Mouse (Mus musculus) embryonic stem cell, embryonic (primary cell): ENCODE measurements around the gene Smim8.

Source experiments
- CTCF ChIA-PET, 4 experiments: fragments of 300-600 bp in 2 of 4; fragments of 350-600 bp in 2 of 4; sonication (Branson Sonifier 250); formaldehyde crosslinking; loops; one replicate each; lab custom pipeline; 2022; ENCODE audit warnings: inconsistent platforms in 2 of 4; lab: Charles Lee
- POLR2A ChIA-PET, 4 experiments: fragments of 300-600 bp in 2 of 4; fragments of 350-600 bp in 2 of 4; sonication (Branson Sonifier 250); formaldehyde crosslinking; loops; one replicate each; lab custom pipeline; 2022; ENCODE audit warnings: antibody characterized with exemption in 4 of 4, inconsistent platforms in 1 of 4; lab: Charles Lee

Smim8 gene

GRCm38 (mm10) chr4:34777677-34778527 lies at the start of gene Smim8:
TSS of gene Smim8 (minus strand) at chr4:34778423.
- CTCF ChIA-PET = interaction anchor here in 3 of 4 experiments (0.6 to 2.1 kb wide), 15 partner anchors 10 to 1191 kb away, joined by 3 to 10 read pairs (median 3); no protein-coding TSS in a partner anchor
- POLR2A ChIA-PET = interaction anchor here (0.6 to 2.2 kb wide), 44 partner anchors 8 to 227 kb away, joined by 3 to 19 read pairs (median 4); partner anchors contain the start of genes Slc35a1 (in 2 of the 4), Akirin2 (in 1 of the 4) and Zfp292 (in 1 of the 4)

GRCm38 (mm10) chr4:34823901-34824300 lies 45.7 kb upstream of the Smim8 start:
- POLR2A ChIA-PET = interaction anchor here in 3 of 4 experiments (0.7 to 1.4 kb wide), 6 partner anchors 9 to 49 kb away, joined by 3 to 6 read pairs (median 4); no protein-coding TSS in a partner anchor
- CTCF ChIA-PET = no interaction called here

GRCm38 (mm10) chr4:34819904-34820303 lies 41.7 kb upstream of the Smim8 start:
- ChIA-PET CTCF (no interaction called here), POLR2A (no interaction called here)

- ChIA-PET POLR2A (interaction anchor here in 3 of 4 experiments (0.6 to 1.7 kb wide), 15 partner anchors 8 to 165 kb away, joined by 3 to 5 read pairs (median 3); partner anchors contain the start of genes Smim8 (in 1 of the 3) and Zfp292 (in 1 of the 3)), CTCF (interaction anchor here in 3 of 4 experiments (0.7 to 1.3 kb wide), 3 partner anchors 17 to 223 kb away, joined by 3 to 5 read pairs (median 3); no protein-coding TSS in a partner anchor)
Measured at GRCm38 (mm10) chr4:34801166-34802034, 23.2 kb upstream of the Smim8 start.

- ChIA-PET CTCF (interaction anchor here in 1 of 4 experiments (0.6 kb wide), 1 partner anchor 1490 kb away, joined by 3 read pairs; no protein-coding TSS in a partner anchor), POLR2A (interaction anchor here in 3 of 4 experiments (0.7 to 2.7 kb wide), 19 partner anchors 9 to 182 kb away, joined by 3 to 14 read pairs (median 4); partner anchors contain the start of genes Smim8 (in 1 of the 3) and Zfp292 (in 1 of the 3))
Measured at GRCm38 (mm10) chr4:34798005-34798404, 19.8 kb upstream of the Smim8 start.

GRCm38 (mm10) chr4:34797294-34797983 lies 19.2 kb upstream of the Smim8 start:
- ChIA-PET CTCF (interaction anchor here in 2 of 4 experiments (0.6 to 0.8 kb wide), 2 partner anchors 125 to 1489 kb away, joined by 3 to 9 read pairs; no protein-coding TSS in a partner anchor), POLR2A (interaction anchor here in 3 of 4 experiments (0.9 to 2.7 kb wide), 16 partner anchors 9 to 125 kb away, joined by 3 to 14 read pairs (median 4); partner anchors contain the start of genes Smim8 (in 1 of the 3) and Zfp292 (in 1 of the 3))

- POLR2A ChIA-PET = interaction anchor here in 1 of 4 experiments (1.8 kb wide), 1 partner anchor 86 kb away, joined by 4 read pairs; the partner anchor contains the start of gene Zfp292
Measured at GRCm38 (mm10) chr4:34796294-34796693, 18.1 kb upstream of the Smim8 start.

GRCm38 (mm10) chr4:34786476-34786875 lies 8.3 kb upstream of the Smim8 start:
- ChIA-PET POLR2A (interaction anchor here in 2 of 4 experiments (1.1 to 3.5 kb wide), 3 partner anchors 8 to 120 kb away, joined by 3 to 19 read pairs (median 4); partner anchors contain the start of gene Smim8 (in 2 of the 2)), CTCF (interaction anchor here in 2 of 4 experiments (0.6 to 1.5 kb wide), 2 partner anchors 92 to 136 kb away, joined by 3 to 5 read pairs; no protein-coding TSS in a partner anchor)

More at GRCm38 (mm10) chr4:34796294-34796693, 18.1 kb upstream of the Smim8 start:
- CTCF ChIA-PET = no interaction called here

GRCm38 (mm10) chr4:34785646-34786045 lies 7.4 kb upstream of the Smim8 start:
- CTCF ChIA-PET = interaction anchor here in 3 of 4 experiments (0.5 to 1.5 kb wide), 8 partner anchors 30 to 179 kb away, joined by 3 to 9 read pairs (median 3); no protein-coding TSS in a partner anchor

GRCm38 (mm10) chr4:34784865-34785264 lies 6.6 kb upstream of the Smim8 start:
- ChIA-PET POLR2A (interaction anchor here in 3 of 4 experiments (0.6 to 1.8 kb wide), 12 partner anchors 10 to 130 kb away, joined by 3 to 7 read pairs (median 4); no protein-coding TSS in a partner anchor), CTCF (interaction anchor here in 2 of 4 experiments (0.6 to 1.3 kb wide), 7 partner anchors 31 to 178 kb away, joined by 3 to 9 read pairs (median 3); no protein-coding TSS in a partner anchor)

More at GRCm38 (mm10) chr4:34785646-34786045, 7.4 kb upstream of the Smim8 start:
- POLR2A ChIA-PET = interaction anchor here in 3 of 4 experiments (0.6 to 1.8 kb wide), 11 partner anchors 9 to 129 kb away, joined by 3 to 7 read pairs (median 4); no protein-coding TSS in a partner anchor

- ChIA-PET POLR2A (no interaction called here), CTCF (interaction anchor here in 2 of 4 experiments (0.6 to 1.2 kb wide), 4 partner anchors 81 to 140 kb away, joined by 3 to 5 read pairs (median 4); no protein-coding TSS in a partner anchor)
Measured at GRCm38 (mm10) chr4:34782730-34783129, 4.5 kb upstream of the Smim8 start.

- POLR2A ChIA-PET = interaction anchor here (0.5 to 2.4 kb wide), 19 partner anchors 9 to 1464 kb away, joined by 3 to 6 read pairs (median 3); partner anchors contain the start of genes Cfap206 (in 1 of the 4) and Zfp292 (in 1 of the 4)
- CTCF ChIA-PET = interaction anchor here in 3 of 4 experiments (0.5 to 2.4 kb wide), 6 partner anchors 50 to 403 kb away, joined by 3 to 9 read pairs (median 4); no protein-coding TSS in a partner anchor
Measured at GRCm38 (mm10) chr4:34771652-34772371, 6.4 kb downstream of the Smim8 start.

GRCm38 (mm10) chr4:34756163-34756562 lies 22.1 kb downstream of the Smim8 start, which contains the start of gene Gm136:
TSS of gene Gm136 (minus strand) at chr4:34756263.
- ChIA-PET POLR2A (interaction anchor here in 1 of 4 experiments (1.7 to 2.6 kb wide), 2 partner anchors 11 to 12 kb away, joined by 3 to 7 read pairs; no protein-coding TSS in a partner anchor), CTCF (no interaction called here)

GRCm38 (mm10) chr4:34749236-34749635 lies 29.0 kb downstream of the Smim8 start:
- POLR2A ChIA-PET = interaction anchor here in 1 of 4 experiments (0.5 kb wide), 1 partner anchor 28 kb away, joined by 9 read pairs; no protein-coding TSS in a partner anchor
- CTCF ChIA-PET = no interaction called here

- ChIA-PET CTCF (interaction anchor here in 1 of 4 experiments (1.5 kb wide), 1 partner anchor 33 kb away, joined by 4 read pairs; no protein-coding TSS in a partner anchor), POLR2A (interaction anchor here in 2 of 4 experiments (0.9 to 1.8 kb wide), 4 partner anchors 38 to 173 kb away, joined by 3 to 8 read pairs (median 5); partner anchors contain the start of gene Smim8 (in 2 of the 2))
Measured at GRCm38 (mm10) chr4:34734461-34734860, 43.8 kb downstream of the Smim8 start.
